Mouse (Mus musculus) myocyte (in vitro differentiated cells): ENCODE data around the gene Ttll13.

Experiments
- E2F4 ChIP-seq: IDR thresholded peaks from one replicate; pipeline ENCODE4 v1.6.1; 2011; ENCODE audit warnings: mild to moderate bottlenecking, control low read depth, moderate library complexity; ENCODE audit not compliant: insufficient read depth
- MAX ChIP-seq: IDR thresholded peaks from one replicate; pipeline ENCODE4 v1.6.1; 2011; ENCODE audit warnings: low read depth, mild to moderate bottlenecking, control low read depth
- MYOD1 ChIP-seq, 3 experiments: IDR thresholded peaks; one replicate each; pipeline ENCODE4 v1.6.1; 2011; ENCODE audit warnings: control low read depth in 2 of 3, low read depth in 2 of 3, mild to moderate bottlenecking in 2 of 3, moderate library complexity in 1 of 3; ENCODE audit not compliant: insufficient read length in 2 of 3, control insufficient read depth in 1 of 3
- MYOG ChIP-seq, 3 experiments: IDR thresholded peaks; one replicate each; pipeline ENCODE4 v1.6.1; 2011; ENCODE audit warnings: control low read depth in 2 of 3, low read depth in 2 of 3, mild to moderate bottlenecking in 2 of 3; ENCODE audit not compliant: insufficient read length in 2 of 3, control insufficient read depth in 1 of 3, insufficient read depth in 1 of 3
- POLR2A ChIP-seq: IDR thresholded peaks from one replicate; pipeline ENCODE4 v1.6.1; 2011; ENCODE audit warnings: low read depth, mild to moderate bottlenecking, control low read depth, moderate library complexity; ENCODE audit not compliant: insufficient read length
- REST ChIP-seq: IDR thresholded peaks from one replicate; pipeline ENCODE4 v1.6.1; 2011; ENCODE audit warnings: mild to moderate bottlenecking, control low read depth, moderate library complexity; ENCODE audit not compliant: insufficient read depth, insufficient read length
- TCF12 ChIP-seq: IDR thresholded peaks from one replicate; pipeline ENCODE4 v1.6.1; 2011; ENCODE audit warnings: mild to moderate bottlenecking, control low read depth; ENCODE audit not compliant: poor library complexity, insufficient read depth, severe bottlenecking
- USF1 ChIP-seq: IDR thresholded peaks from one replicate; pipeline ENCODE4 v1.6.1; 2011; ENCODE audit warnings: low read depth, mild to moderate bottlenecking, control low read depth, moderate library complexity

DNA sequence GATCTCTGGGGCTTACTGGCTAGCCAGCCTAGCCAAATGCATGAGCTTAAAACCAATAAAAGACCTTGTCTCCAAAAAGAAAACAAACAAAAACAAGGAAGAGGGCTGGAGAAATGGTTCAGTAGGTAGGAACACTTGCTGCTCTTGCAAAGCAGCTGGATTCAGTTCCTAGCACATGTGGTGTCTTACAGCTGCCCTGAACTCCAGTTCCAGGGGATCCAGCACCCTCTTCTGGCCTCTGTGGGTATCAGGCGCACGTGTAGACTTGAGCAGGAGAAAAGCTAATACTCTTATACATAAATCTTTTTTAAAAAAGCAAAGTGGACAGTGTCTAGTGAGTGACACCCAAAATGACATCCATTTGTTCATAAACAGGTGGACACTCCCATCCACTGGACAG lies 55.3 kb downstream of the Ttll13 start:
- no peak for TF ChIP-seq POLR2A
- TF ChIP-seq TCF12: no peak
- TF ChIP-seq USF1: no peak
- TF ChIP-seq MYOG (IDR thresholded peaks at IDR 0.05; ENCODE audit: control insufficient read depth in 1 of 3, insufficient read depth in 1 of 3, insufficient read length in 2 of 3, low read depth in 2 of 3): no peak
- no peak for TF ChIP-seq MAX
- no peak for TF ChIP-seq MYOD1 (IDR thresholded peaks at IDR 0.05; ENCODE audit: control insufficient read depth in 1 of 3, insufficient read length in 2 of 3, low read depth in 2 of 3)
- no peak for TF ChIP-seq E2F4
- no peak for TF ChIP-seq REST
